16 mouse cellular contexts compared by ENCODE assay signal in genomic region chr12:49946752-49947260, GRCm38 (mm10).
A peak's percentile ranks its signal among the peaks of the same experiment; 100 is the strongest.
DNase-seq lines count a peak whose midpoint lies in the region; ATAC-seq lines count a peak whose summit lies in the region.
"Had no signal": no experiment of that assay in that cellular context is flagged by ENCODE, and none has a peak within 500 bp of the region (broad histone marks: within the 10 kb centered on the region; RNA-seq: fewer than 3 reads in every experiment).

No protein-coding gene starts in this region.

- H3K4me1 ChIP-seq in midbrain, embryonic 10.5 days: peaks cover 19% of the 10 kb centered on the region
- peaks cover 4% of the 10 kb centered on the region; the same call in 1 of the 2 replicates for H3K4me1 ChIP-seq in midbrain, embryonic 15.5 days
- H3K4me1 ChIP-seq in forebrain, embryonic 15.5 days: peaks cover 29% of the 10 kb centered on the region
- H3K4me1 ChIP-seq in midbrain, embryonic 16.5 days (ENCODE audit: control insufficient read depth, insufficient read depth, low read length): peaks cover 9% of the 10 kb centered on the region
- no peaks in the 10 kb centered on the region for H3K4me1 ChIP-seq in heart, embryonic 10.5 days
- H3K4me1 ChIP-seq: embryonic facial prominence, embryonic 12.5 days had no signal

- peak; percentile 18 for DNase-seq in embryo, embryonic 10 days (ENCODE audit: low spot score)
- no peak for DNase-seq in embryo, embryonic 9.5 days (ENCODE audit: extremely low spot score)
- peak; percentile 20 for DNase-seq in midbrain, embryonic 10.5 days (ENCODE audit: low spot score)
- DNase-seq in kidney, postnatal 25 days: no peak
- no peak for DNase-seq in heart, embryonic 10.5 days (ENCODE audit: low spot score)
- DNase-seq: adrenal gland, postnatal 10 days; cerebellum, adult 2 months; kidney, adult 18-20 months; lung, postnatal 4 days had no signal

- H3K4me2 ChIP-seq in midbrain, embryonic 15.5 days: no peak overlapping the region
- no peak overlapping the region for H3K4me2 ChIP-seq in forebrain, embryonic 15.5 days (replicated peaks)
- H3K4me2 ChIP-seq in midbrain, embryonic 16.5 days (ENCODE audit: low read length): no peak overlapping the region
- H3K4me2 ChIP-seq: embryonic facial prominence, embryonic 12.5 days; heart, embryonic 11.5 days; neural tube, embryonic 13.5 days had no signal

- no peaks in the 10 kb centered on the region for H3K27me3 ChIP-seq in midbrain, embryonic 10.5 days (ENCODE audit: low read depth, poor library complexity, severe bottlenecking)
- H3K27me3 ChIP-seq in midbrain, embryonic 15.5 days (replicated peaks): no peaks in the 10 kb centered on the region
- H3K27me3 ChIP-seq in forebrain, embryonic 15.5 days: no peaks in the 10 kb centered on the region
- no peaks in the 10 kb centered on the region for H3K27me3 ChIP-seq in midbrain, embryonic 16.5 days (ENCODE audit: control insufficient read depth, insufficient read depth, low read depth, low read length)
- H3K27me3 ChIP-seq in heart, embryonic 10.5 days (ENCODE audit: insufficient read depth, poor library complexity, severe bottlenecking): no peaks in the 10 kb centered on the region
- H3K27me3 ChIP-seq: embryonic facial prominence, embryonic 12.5 days; neural tube, embryonic 13.5 days had no signal

- no peaks in the 10 kb centered on the region for H3K9me3 ChIP-seq in midbrain, embryonic 10.5 days (replicated peaks)
- no peaks in the 10 kb centered on the region for H3K9me3 ChIP-seq in midbrain, embryonic 15.5 days
- no peaks in the 10 kb centered on the region for H3K9me3 ChIP-seq in forebrain, embryonic 15.5 days
- H3K9me3 ChIP-seq in midbrain, embryonic 16.5 days (replicated peaks; ENCODE audit: control insufficient read depth, low read length, poor library complexity, severe bottlenecking): no peaks in the 10 kb centered on the region
- H3K9me3 ChIP-seq in heart, embryonic 10.5 days: no peaks in the 10 kb centered on the region
- H3K9me3 ChIP-seq: embryonic facial prominence, embryonic 12.5 days; neural tube, embryonic 13.5 days had no signal

- no peak for ATAC-seq in midbrain, embryonic 15.5 days (replicated peaks)
- no peak for ATAC-seq in forebrain, embryonic 15.5 days (replicated peaks)
- ATAC-seq in midbrain, embryonic 16.5 days: no peak

- H3K27ac ChIP-seq in midbrain, embryonic 10.5 days (replicated peaks): no peak overlapping the region
- no peak overlapping the region for H3K27ac ChIP-seq in midbrain, embryonic 15.5 days
- peak overlapping the region; percentile 81 for H3K27ac ChIP-seq in forebrain, embryonic 15.5 days (replicated peaks)
- 0 out of 2 replicates have a peak overlapping the region, but pooled peaks have one; percentile 15 for H3K27ac ChIP-seq in midbrain, embryonic 16.5 days (ENCODE audit: low read length)
- no peak overlapping the region for H3K27ac ChIP-seq in heart, embryonic 10.5 days
- H3K27ac ChIP-seq: embryonic facial prominence, embryonic 12.5 days; neural tube, embryonic 13.5 days had no signal

- no peak overlapping the region for H3K9ac ChIP-seq in midbrain, embryonic 15.5 days
- H3K9ac ChIP-seq in forebrain, embryonic 15.5 days (replicated peaks): no peak overlapping the region
- no peak overlapping the region for H3K9ac ChIP-seq in midbrain, embryonic 16.5 days (ENCODE audit: low read depth, low read length)
- H3K9ac ChIP-seq: embryonic facial prominence, embryonic 12.5 days; neural tube, embryonic 13.5 days had no signal

- no peaks in the 10 kb centered on the region for H3K36me3 ChIP-seq in midbrain, embryonic 10.5 days
- H3K36me3 ChIP-seq in midbrain, embryonic 15.5 days (replicated peaks): no peaks in the 10 kb centered on the region
- no peaks in the 10 kb centered on the region for H3K36me3 ChIP-seq in forebrain, embryonic 15.5 days
- H3K36me3 ChIP-seq in midbrain, embryonic 16.5 days (ENCODE audit: control insufficient read depth, insufficient read depth, low read length): no peaks in the 10 kb centered on the region
- no peaks in the 10 kb centered on the region for H3K36me3 ChIP-seq in heart, embryonic 10.5 days
- H3K36me3 ChIP-seq: embryonic facial prominence, embryonic 12.5 days; neural tube, embryonic 13.5 days had no signal

- no peak overlapping the region for H3K4me3 ChIP-seq in midbrain, embryonic 10.5 days
- H3K4me3 ChIP-seq in midbrain, embryonic 15.5 days: no peak overlapping the region
- no peak overlapping the region for H3K4me3 ChIP-seq in forebrain, embryonic 15.5 days
- H3K4me3 ChIP-seq in midbrain, embryonic 16.5 days (ENCODE audit: low read depth, low read length): no peak overlapping the region
- H3K4me3 ChIP-seq in heart, embryonic 10.5 days: no peak overlapping the region
- H3K4me3 ChIP-seq: embryonic facial prominence, embryonic 12.5 days; myocyte; neural tube, embryonic 13.5 days had no signal

- WGBS in midbrain, embryonic 10.5 days: 49% methylated on average over 5 of the region's 5 CpGs
- 22% methylated on average over 5 of the region's 5 CpGs for WGBS in midbrain, embryonic 15.5 days
- 54% methylated on average over 5 of the region's 5 CpGs for WGBS in forebrain, embryonic 15.5 days
- 20% methylated on average over 5 of the region's 5 CpGs for WGBS in midbrain, embryonic 16.5 days
- WGBS in heart, embryonic 10.5 days: 66% methylated on average over 5 of the region's 5 CpGs

Comparison
In these comparisons a context has a peak if more than half of its experiments do, and no peak if none do; other contexts are left out.
1. DNase-seq: peak in embryo, embryonic 10 days (single experiment) and midbrain, embryonic 10.5 days (single experiment); none in embryo, embryonic 9.5 days (single experiment), kidney, postnatal 25 days (0 of 2) and heart, embryonic 10.5 days (single experiment).
2. H3K27ac ChIP-seq: peak in forebrain, embryonic 15.5 days (single experiment) and midbrain, embryonic 16.5 days (single experiment); none in midbrain, embryonic 10.5 days (single experiment), midbrain, embryonic 15.5 days (single experiment) and heart, embryonic 10.5 days (single experiment).